Mouse (Mus musculus): ENCODE results near the gene AL732309.1. TPM values are rescaled to one million over a fixed set of nuclear protein-coding genes. Genes with fewer than 3 reads are reported as not detected.
"Not testable (repeated sequence)": the region's sequence is repeated elsewhere in the genome, so short reads cannot be mapped to it uniquely, and the experiment has no call there.

AL732309.1 gene
- total RNA-seq, 1 experiment from 2014 or later = not detected

- ATAC-seq (replicated peaks; ENCODE audit: insufficient number of reproducible peaks, low FRiP score, low TSS enrichment, poor library complexity, severe bottlenecking) = peak; percentile 94
Observed at GRCm38 (mm10) chr2:25271827-25272511, 25.3 kb upstream of the AL732309.1 start, which contains the start of the genes Ssna1 and Anapc2. Gene Ssna1 (minus strand): TSS chr2:25272438. Gene Anapc2 (plus strand): TSS chr2:25272478.

GRCm38 (mm10) chr2:25267746-25268309 is 21.2 kb upstream of the AL732309.1 start:
- ATAC-seq (replicated peaks; ENCODE audit: insufficient number of reproducible peaks, low FRiP score, low TSS enrichment, poor library complexity, severe bottlenecking) = no peak

- no peak for ATAC-seq (replicated peaks; ENCODE audit: insufficient number of reproducible peaks, low FRiP score, low TSS enrichment, poor library complexity, severe bottlenecking)
Observed at GRCm38 (mm10) chr2:25267241-25267640, 20.6 kb upstream of the AL732309.1 start.

- ATAC-seq (replicated peaks; ENCODE audit: insufficient number of reproducible peaks, low FRiP score, low TSS enrichment, poor library complexity, severe bottlenecking) = no peak
Observed at GRCm38 (mm10) chr2:25266720-25267119, 20.1 kb upstream of the AL732309.1 start.

- ATAC-seq (replicated peaks; ENCODE audit: insufficient number of reproducible peaks, low FRiP score, low TSS enrichment, poor library complexity, severe bottlenecking) = peak; percentile 47
Observed at GRCm38 (mm10) chr2:25265897-25266656, 19.4 kb upstream of the AL732309.1 start.

- no peak for ATAC-seq (replicated peaks; ENCODE audit: insufficient number of reproducible peaks, low FRiP score, low TSS enrichment, poor library complexity, severe bottlenecking)
Observed at GRCm38 (mm10) chr2:25264851-25265250, 18.2 kb upstream of the AL732309.1 start.

- ATAC-seq (replicated peaks; ENCODE audit: insufficient number of reproducible peaks, low FRiP score, low TSS enrichment, poor library complexity, severe bottlenecking) = no peak
Observed at GRCm38 (mm10) chr2:25264286-25264660, 17.6 kb upstream of the AL732309.1 start.

GRCm38 (mm10) chr2:25263623-25264285 is 17.1 kb upstream of the AL732309.1 start:
- no peak for ATAC-seq (replicated peaks; ENCODE audit: insufficient number of reproducible peaks, low FRiP score, low TSS enrichment, poor library complexity, severe bottlenecking)

- no peak for ATAC-seq (replicated peaks; ENCODE audit: insufficient number of reproducible peaks, low FRiP score, low TSS enrichment, poor library complexity, severe bottlenecking)
Observed at GRCm38 (mm10) chr2:25262795-25263622, 16.3 kb upstream of the AL732309.1 start.

- peak; percentile 98 for ATAC-seq (replicated peaks; ENCODE audit: insufficient number of reproducible peaks, low FRiP score, low TSS enrichment, poor library complexity, severe bottlenecking)
Observed at GRCm38 (mm10) chr2:25262291-25262767, 15.7 kb upstream of the AL732309.1 start, which contains the start of gene Tprn. Gene Tprn (plus strand): TSS chr2:25262618.

- ATAC-seq (replicated peaks; ENCODE audit: insufficient number of reproducible peaks, low FRiP score, low TSS enrichment, poor library complexity, severe bottlenecking) = no peak
Observed at GRCm38 (mm10) chr2:25261870-25262269, 15.2 kb upstream of the AL732309.1 start.

- ATAC-seq (replicated peaks; ENCODE audit: insufficient number of reproducible peaks, low FRiP score, low TSS enrichment, poor library complexity, severe bottlenecking) = no peak
Observed at GRCm38 (mm10) chr2:25258887-25259286, 12.2 kb upstream of the AL732309.1 start.

GRCm38 (mm10) chr2:25257250-25257649 is 10.6 kb upstream of the AL732309.1 start:
- not testable (repeated sequence) for ATAC-seq (replicated peaks; ENCODE audit: insufficient number of reproducible peaks, low FRiP score, low TSS enrichment, poor library complexity, severe bottlenecking)

GRCm38 (mm10) chr2:25256443-25257109 is 9.9 kb upstream of the AL732309.1 start:
- ATAC-seq (replicated peaks; ENCODE audit: insufficient number of reproducible peaks, low FRiP score, low TSS enrichment, poor library complexity, severe bottlenecking) = not testable (repeated sequence)

GRCm38 (mm10) chr2:25255284-25255779 is 8.7 kb upstream of the AL732309.1 start, which contains the start of gene Tmem203:
Gene Tmem203 (plus strand): TSS chr2:25255439.
- ATAC-seq (replicated peaks; ENCODE audit: insufficient number of reproducible peaks, low FRiP score, low TSS enrichment, poor library complexity, severe bottlenecking) = peak; percentile 96

GRCm38 (mm10) chr2:25252331-25252730 is 5.7 kb upstream of the AL732309.1 start:
- no peak for ATAC-seq (replicated peaks; ENCODE audit: insufficient number of reproducible peaks, low FRiP score, low TSS enrichment, poor library complexity, severe bottlenecking)

GRCm38 (mm10) chr2:25244144-25244543 is 2.5 kb downstream of the AL732309.1 start:
- no peak for ATAC-seq (replicated peaks; ENCODE audit: insufficient number of reproducible peaks, low FRiP score, low TSS enrichment, poor library complexity, severe bottlenecking)
